Mouse (Mus musculus): ENCODE data around the gene Ccl7.

The Ccl7 gene

GRCm38 (mm10) chr11:82034446-82034845, 11.1 kb upstream of the Ccl7 start:
- no peak for DNase-seq (ENCODE audit: extremely low read depth, low read depth, low spot score)

GRCm38 (mm10) chr11:82035356-82035755, 10.2 kb upstream of the Ccl7 start, which contains the start of gene Ccl2:
Ccl2 (plus strand) TSS chr11:82035571.
- no peak for DNase-seq (ENCODE audit: extremely low read depth, low read depth, low spot score)

GRCm38 (mm10) chr11:82035857-82036256, 9.7 kb upstream of the Ccl7 start:
- no peak for DNase-seq (ENCODE audit: extremely low read depth, low read depth, low spot score)

- DNase-seq (ENCODE audit: extremely low read depth, low read depth, low spot score), result no peak
Observed at GRCm38 (mm10) chr11:82038535-82038934, 7.0 kb upstream of the Ccl7 start, which contains the start of gene Gm17268. Gm17268 (minus strand) TSS chr11:82038562.

- peak; percentile 30 for DNase-seq (ENCODE audit: extremely low read depth, low read depth, low spot score)
Observed at GRCm38 (mm10) chr11:82039132-82039660, 6.3 kb upstream of the Ccl7 start.

- DNase-seq (ENCODE audit: extremely low read depth, low read depth, low spot score), result no peak
Observed at GRCm38 (mm10) chr11:82041671-82042080, 3.8 kb upstream of the Ccl7 start.

GRCm38 (mm10) chr11:82047746-82048415, 2.4 kb downstream of the Ccl7 start:
- DNase-seq (ENCODE audit: extremely low read depth, low read depth, low spot score), result no peak

GRCm38 (mm10) chr11:82053849-82054248, 8.3 kb downstream of the Ccl7 start:
- DNase-seq (ENCODE audit: extremely low read depth, low read depth, low spot score), result no peak

- no peak for DNase-seq (ENCODE audit: extremely low read depth, low read depth, low spot score)
Observed at GRCm38 (mm10) chr11:82057646-82058045, 12.1 kb downstream of the Ccl7 start, which contains the start of gene Ccl11. Ccl11 (plus strand) TSS chr11:82057823.

GRCm38 (mm10) chr11:82062226-82062625, 16.7 kb downstream of the Ccl7 start:
- no peak for DNase-seq (ENCODE audit: extremely low read depth, low read depth, low spot score)

GRCm38 (mm10) chr11:82063454-82063853, 17.9 kb downstream of the Ccl7 start:
- no peak for DNase-seq (ENCODE audit: extremely low read depth, low read depth, low spot score)

GRCm38 (mm10) chr11:82066953-82067571, 21.6 kb downstream of the Ccl7 start:
- DNase-seq (ENCODE audit: extremely low read depth, low read depth, low spot score), result no peak

- DNase-seq (ENCODE audit: extremely low read depth, low read depth, low spot score), result no peak
Observed at GRCm38 (mm10) chr11:82071076-82071475, 25.6 kb downstream of the Ccl7 start.

- DNase-seq (ENCODE audit: extremely low read depth, low read depth, low spot score), result no peak
Observed at GRCm38 (mm10) chr11:82072374-82072773, 26.9 kb downstream of the Ccl7 start.

- DNase-seq (ENCODE audit: extremely low read depth, low read depth, low spot score), result no peak
Observed at GRCm38 (mm10) chr11:82072984-82073383, 27.5 kb downstream of the Ccl7 start.

GRCm38 (mm10) chr11:82073686-82074085, 28.2 kb downstream of the Ccl7 start:
- peak; percentile 34 for DNase-seq (ENCODE audit: extremely low read depth, low read depth, low spot score)

- DNase-seq (ENCODE audit: extremely low read depth, low read depth, low spot score), result no peak
Observed at GRCm38 (mm10) chr11:82077031-82077430, 31.5 kb downstream of the Ccl7 start.

GRCm38 (mm10) chr11:82078136-82078730, 32.7 kb downstream of the Ccl7 start:
- DNase-seq (ENCODE audit: extremely low read depth, low read depth, low spot score), result no peak

GRCm38 (mm10) chr11:82080865-82081264, 35.4 kb downstream of the Ccl7 start:
- no peak for DNase-seq (ENCODE audit: extremely low read depth, low read depth, low spot score)

GRCm38 (mm10) chr11:82084360-82084759, 38.8 kb downstream of the Ccl7 start:
- DNase-seq (ENCODE audit: extremely low read depth, low read depth, low spot score), result no peak

Data from fat pad, adult 2 months (tissue).